Mouse (Mus musculus) liver, adult 2 months (tissue): ENCODE measurements around the gene Prickle2.

Experiments used
- CTCF ChIP-seq: fragments of 200-500 bp; IDR thresholded peaks from 2 replicates; pipeline ENCODE4 v1.5.1; 2011; ENCODE audit warnings: low read depth, low read length, control low read depth
- POLR2A ChIP-seq: fragments of 200-500 bp; IDR thresholded peaks from 2 replicates; pipeline ENCODE4 v1.6.1; 2011; ENCODE audit warnings: low read length, control low read depth; ENCODE audit not compliant: insufficient read depth; ENCODE audit errors: extremely low read depth

- TF ChIP-seq CTCF (no peak), POLR2A (no peak)
Measured at GRCm38 (mm10) chr6:92468383-92468791, 237.6 kb downstream of the Prickle2 start.
